Mouse (Mus musculus) erythroblast, embryonic 14.5 days (primary cell): Measurements from ENCODE around the gene Prelp. TPM values are rescaled to one million over a fixed set of nuclear protein-coding genes. Genes with fewer than 3 reads are reported as not detected.

Experiments
- H3K27me3 ChIP-seq: 2 replicates; pipeline ENCODE4 v1.6.1; 2012; ENCODE audit warnings: inconsistent platforms; ENCODE audit not compliant: control insufficient read depth
- H3K36me3 ChIP-seq: 2 replicates; pipeline ENCODE4 v1.6.1; 2012; ENCODE audit warnings: mild to moderate bottlenecking, inconsistent platforms; ENCODE audit not compliant: control insufficient read depth
- H3K4me1 ChIP-seq: 2 replicates; pipeline ENCODE4 v1.6.1; 2012; ENCODE audit warnings: inconsistent platforms; ENCODE audit not compliant: control insufficient read depth
- H3K4me3 ChIP-seq: replicated peaks from 2 replicates; pipeline ENCODE3; 2012; ENCODE audit warnings: moderate library complexity, mild to moderate bottlenecking, inconsistent platforms
- H3K9me3 ChIP-seq: 2 replicates; pipeline ENCODE4 v1.6.1; 2012; ENCODE audit warnings: low read length, inconsistent platforms, mixed read lengths; ENCODE audit not compliant: control insufficient read depth
- GATA1 ChIP-seq: IDR thresholded peaks from 2 replicates; pipeline ENCODE4 v1.6.1; 2012; ENCODE audit warnings: low read length, inconsistent platforms, mixed read lengths
- TAL1 ChIP-seq: IDR thresholded peaks from 3 replicates; pipeline ENCODE4 v1.6.1; 2012; ENCODE audit warnings: low read length, inconsistent platforms, mixed read lengths
- polyA plus RNA-seq: library from polyadenylated mRNA; stranded (reverse); fragments of >175 nt; gene quantifications from 2 replicates; pipeline ENCODE4 v1.2.3, GENCODE M21; 2012

The Prelp gene
- polyA plus RNA-seq, 1 experiment, result not detected

DNA sequence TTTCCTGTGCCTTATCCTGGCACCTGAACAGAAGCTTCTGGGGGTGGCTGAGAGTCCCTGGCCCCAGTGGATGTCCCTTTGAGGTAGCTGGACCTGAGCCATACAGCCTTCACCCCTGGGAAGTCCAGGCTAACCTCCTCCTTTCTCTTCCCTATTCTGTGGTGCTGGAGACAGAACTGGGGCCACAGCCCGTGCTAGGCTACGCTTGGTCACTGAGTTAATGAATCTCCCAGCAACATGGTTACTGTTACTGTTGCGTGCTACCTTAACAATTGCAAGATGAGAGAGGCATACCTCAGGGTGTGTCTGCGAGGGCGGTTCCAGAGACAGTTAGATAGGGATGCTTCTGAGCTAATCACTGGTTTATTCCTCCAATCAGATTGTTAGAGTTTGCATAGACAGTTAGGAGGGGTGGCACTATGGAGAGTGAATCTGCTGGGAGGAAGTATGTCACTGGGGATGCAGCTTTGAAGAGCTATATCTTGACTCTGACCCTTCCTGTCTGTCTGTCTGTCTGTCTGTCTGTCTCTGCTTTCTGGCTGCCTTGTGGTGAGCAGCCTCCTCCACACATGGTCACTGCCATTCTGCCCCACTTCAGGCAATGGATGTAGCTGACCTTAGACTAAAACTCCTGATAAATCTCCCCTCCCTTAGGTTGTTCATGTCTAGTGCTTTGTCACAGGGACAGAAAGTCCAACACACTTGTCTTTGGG is 33.5 kb downstream of the Prelp start:
- TF ChIP-seq TAL1, result no peak
- no peak for TF ChIP-seq GATA1
- Histone ChIP-seq H3K4me1 (peaks cover 95% of the 10 kb centered on the region), H3K4me3 (peak overlapping the region; percentile 3), H3K27me3 (no peaks in the 10 kb centered on the region), H3K36me3 (no peaks in the 10 kb centered on the region), H3K9me3 (no peaks in the 10 kb centered on the region)

DNA sequence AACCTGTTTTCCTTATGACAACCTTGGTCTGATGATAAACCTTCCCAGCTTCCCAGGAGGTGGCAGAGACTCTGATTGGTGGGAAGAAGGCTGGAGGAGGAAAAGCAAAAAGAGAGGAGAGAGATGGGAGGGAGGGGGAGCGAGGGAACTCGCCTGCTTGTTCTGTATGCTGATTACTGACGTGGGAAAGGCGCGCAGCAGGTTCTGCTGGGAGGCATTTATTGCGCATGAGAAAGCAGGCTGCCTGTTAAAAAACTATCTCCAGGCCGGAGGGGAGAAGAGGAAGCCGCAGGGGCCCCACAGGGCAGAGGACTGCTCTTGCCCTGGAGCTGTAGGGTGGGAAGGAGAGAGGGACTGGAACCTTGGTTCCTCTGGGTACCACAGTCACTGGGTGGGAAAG is 34.2 kb downstream of the Prelp start:
- Histone ChIP-seq H3K4me3 (peak overlapping the region; percentile 3), H3K9me3 (no peaks in the 10 kb centered on the region), H3K36me3 (no peaks in the 10 kb centered on the region), H3K27me3 (no peaks in the 10 kb centered on the region), H3K4me1 (peaks cover 89% of the 10 kb centered on the region)
- TF ChIP-seq GATA1 (no peak), TAL1 (no peak)

DNA sequence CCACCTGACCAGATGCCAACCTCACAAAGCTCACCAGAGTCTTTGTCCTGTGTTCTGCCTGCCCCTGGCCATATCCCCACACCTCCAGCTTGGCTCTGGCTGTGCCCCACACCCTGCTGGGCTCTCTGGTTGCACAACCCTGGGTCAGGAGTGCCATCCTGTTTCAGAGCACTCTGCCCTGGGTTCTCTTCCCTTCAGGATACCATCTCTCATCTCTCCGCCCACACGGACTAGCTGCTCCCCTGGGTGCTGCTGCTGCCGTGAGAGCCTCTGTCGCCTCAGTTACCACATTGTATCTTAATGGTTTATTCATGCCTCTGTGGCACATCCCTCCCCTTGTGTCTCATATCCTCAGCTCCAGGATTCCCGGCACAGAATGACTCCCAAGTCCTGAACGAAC is 34.8 kb downstream of the Prelp start:
- peaks cover 86% of the 10 kb centered on the region for H3K4me1 ChIP-seq
- TF ChIP-seq TAL1 (no peak), GATA1 (no peak)
- H3K36me3 ChIP-seq, result no peaks in the 10 kb centered on the region
- no peaks in the 10 kb centered on the region for H3K9me3 ChIP-seq
- H3K4me3 ChIP-seq, result peak overlapping the region; percentile 4
- no peaks in the 10 kb centered on the region for H3K27me3 ChIP-seq

DNA sequence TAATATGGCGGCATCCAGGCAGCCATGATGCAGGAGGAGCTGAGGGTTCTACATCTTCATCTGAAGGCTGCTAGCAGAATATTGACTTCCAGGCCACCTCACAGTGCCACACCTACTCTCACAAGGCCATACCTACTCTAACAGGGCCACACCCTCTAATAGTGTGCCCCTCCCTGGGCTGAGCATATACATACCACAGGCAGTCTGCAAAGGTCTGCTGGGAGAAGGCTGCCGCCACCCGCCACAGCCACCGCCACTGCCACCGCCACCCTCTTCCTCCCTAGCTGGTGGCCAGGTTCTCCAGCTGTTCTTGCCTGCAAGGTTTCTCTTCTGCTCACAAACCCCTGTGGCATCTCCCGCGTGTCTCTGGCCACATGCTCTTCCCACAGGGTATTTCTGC is 35.4 kb downstream of the Prelp start:
- Histone ChIP-seq H3K4me3 (peak overlapping the region; percentile 16), H3K4me1 (peaks cover 81% of the 10 kb centered on the region), H3K36me3 (no peaks in the 10 kb centered on the region), H3K9me3 (no peaks in the 10 kb centered on the region), H3K27me3 (no peaks in the 10 kb centered on the region)
- TF ChIP-seq GATA1 (no peak), TAL1 (no peak)

DNA sequence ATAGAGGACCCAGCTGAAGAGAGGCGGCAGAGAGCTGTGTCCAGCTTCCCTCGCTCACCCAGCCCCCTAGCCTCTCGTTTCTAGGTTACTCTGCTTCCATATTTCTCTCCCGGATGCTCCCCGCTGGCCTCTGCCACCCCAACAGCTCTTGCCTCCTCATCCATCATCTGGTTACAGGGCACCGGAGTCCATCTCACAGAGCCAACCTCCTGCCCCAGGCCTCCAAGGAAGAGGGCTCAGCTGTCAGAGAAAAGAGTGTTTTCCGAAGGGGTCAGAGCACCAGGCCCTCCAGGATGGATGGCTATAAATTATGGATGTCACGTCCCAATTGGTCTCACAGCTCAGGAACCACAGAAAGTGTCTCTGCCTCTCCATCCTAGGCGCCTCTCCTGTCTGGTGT is 36.5 kb downstream of the Prelp start:
- H3K4me3 ChIP-seq, result no peak overlapping the region
- no peak for TF ChIP-seq TAL1
- TF ChIP-seq GATA1, result no peak
- no peaks in the 10 kb centered on the region for H3K9me3 ChIP-seq
- H3K4me1 ChIP-seq, result peaks cover 70% of the 10 kb centered on the region
- no peaks in the 10 kb centered on the region for H3K36me3 ChIP-seq
- H3K27me3 ChIP-seq, result no peaks in the 10 kb centered on the region

DNA sequence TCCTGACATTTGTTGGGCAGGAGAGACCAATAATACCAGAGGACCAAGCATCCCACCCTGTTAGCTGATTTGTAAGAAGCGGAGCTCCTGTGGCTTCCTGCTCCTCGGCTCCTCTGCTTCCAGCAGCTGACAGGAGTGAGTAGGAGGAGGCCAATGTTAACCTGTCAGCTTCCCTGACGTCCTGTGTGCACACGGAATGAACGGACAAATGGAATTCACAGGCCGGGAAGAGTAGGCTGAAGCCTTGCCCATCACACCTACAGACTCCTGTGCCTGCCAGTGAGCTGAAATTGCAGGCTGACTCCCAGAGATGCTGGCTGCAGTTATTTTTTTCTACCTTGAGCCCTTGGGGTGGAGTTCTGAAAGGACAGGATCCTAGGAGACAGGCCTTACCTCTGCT is 37.1 kb downstream of the Prelp start:
- TF ChIP-seq TAL1, result no peak
- TF ChIP-seq GATA1, result no peak
- peaks cover under 1% of the 10 kb centered on the region; the same call in 1 of the 2 replicates for H3K27me3 ChIP-seq

DNA sequence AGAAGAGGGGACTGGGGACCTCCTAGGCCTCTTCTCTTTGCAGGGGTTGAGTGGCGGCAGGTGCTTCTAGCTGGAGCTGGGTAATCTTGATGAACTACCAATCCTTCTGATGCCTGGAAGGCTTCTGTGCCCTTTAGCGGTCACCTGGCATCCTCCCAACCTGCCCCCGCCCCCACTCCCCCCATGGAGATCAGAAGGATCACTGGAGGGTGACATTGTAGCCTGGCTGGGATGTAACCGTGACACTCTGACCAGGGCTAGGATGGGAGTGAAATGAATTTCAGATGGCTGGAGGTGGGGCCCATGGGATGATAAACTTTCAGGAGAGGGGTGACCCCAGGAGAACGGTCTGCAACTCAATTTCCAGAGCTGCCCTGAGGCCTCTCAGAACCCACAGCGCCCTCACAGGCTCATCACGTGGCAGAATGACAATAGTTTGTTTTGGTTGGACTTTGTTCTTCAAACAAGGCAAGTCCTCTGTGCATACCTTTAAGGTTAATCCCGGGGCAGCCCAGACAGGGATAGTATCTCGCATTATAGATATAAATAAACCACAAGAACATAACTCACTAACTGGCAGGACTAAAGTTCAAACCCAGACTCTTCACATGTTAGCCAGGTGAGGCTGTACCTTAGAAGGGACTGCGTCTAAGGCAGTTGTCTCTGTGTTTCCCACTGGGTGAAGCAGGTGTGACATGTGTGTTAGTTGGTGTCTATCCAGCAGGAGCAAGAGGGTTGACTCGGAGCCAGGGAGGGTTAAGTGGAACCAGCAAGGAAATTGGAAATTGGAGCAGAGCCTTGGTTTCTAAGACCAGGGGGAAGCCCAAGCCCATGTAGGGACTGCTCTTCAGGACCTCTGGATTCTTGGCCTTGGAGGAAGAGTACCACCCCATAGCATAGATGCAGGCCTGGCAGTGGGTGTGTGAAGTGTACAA is 38.7 kb downstream of the Prelp start:
- peaks cover 3% of the 10 kb centered on the region; the same call in 1 of the 2 replicates for H3K27me3 ChIP-seq

More for the DNA sequence above, 37.1 kb downstream of the Prelp start:
- no peaks in the 10 kb centered on the region for H3K9me3 ChIP-seq
- H3K4me3 ChIP-seq, result no peak overlapping the region
- H3K4me1 ChIP-seq, result peaks cover 65% of the 10 kb centered on the region
- no peaks in the 10 kb centered on the region for H3K36me3 ChIP-seq

DNA sequence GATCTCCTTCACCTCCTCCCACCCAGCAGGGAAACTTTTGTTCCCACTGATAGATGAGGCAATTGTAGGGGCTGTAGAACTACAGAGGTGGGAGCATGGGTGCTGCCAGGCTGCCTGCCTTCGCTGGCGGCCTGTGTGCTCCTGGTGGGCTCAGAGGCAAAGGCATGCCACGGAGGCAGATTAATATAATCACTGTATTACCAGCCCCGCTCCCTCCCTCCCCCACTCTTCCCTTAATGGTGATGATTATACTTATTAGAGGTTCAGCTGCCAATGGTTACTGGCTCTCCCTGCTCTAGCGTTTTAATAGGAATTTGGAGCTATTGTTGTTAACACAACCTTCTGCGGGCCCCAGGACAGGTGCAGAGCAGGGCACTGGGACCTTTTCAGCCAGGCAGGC is 39.4 kb downstream of the Prelp start:
- Histone ChIP-seq H3K9me3 (no peaks in the 10 kb centered on the region), H3K4me3 (no peak overlapping the region), H3K4me1 (peaks cover 56% of the 10 kb centered on the region), H3K27me3 (peaks cover 3% of the 10 kb centered on the region; the same call in 1 of the 2 replicates), H3K36me3 (no peaks in the 10 kb centered on the region)
- TF ChIP-seq GATA1, result no peak
- no peak for TF ChIP-seq TAL1

More for the DNA sequence above, 38.7 kb downstream of the Prelp start:
- TF ChIP-seq TAL1 (no peak), GATA1 (no peak)
- Histone ChIP-seq H3K4me1 (peaks cover 62% of the 10 kb centered on the region), H3K4me3 (no peak overlapping the region), H3K36me3 (no peaks in the 10 kb centered on the region), H3K9me3 (no peaks in the 10 kb centered on the region)

DNA sequence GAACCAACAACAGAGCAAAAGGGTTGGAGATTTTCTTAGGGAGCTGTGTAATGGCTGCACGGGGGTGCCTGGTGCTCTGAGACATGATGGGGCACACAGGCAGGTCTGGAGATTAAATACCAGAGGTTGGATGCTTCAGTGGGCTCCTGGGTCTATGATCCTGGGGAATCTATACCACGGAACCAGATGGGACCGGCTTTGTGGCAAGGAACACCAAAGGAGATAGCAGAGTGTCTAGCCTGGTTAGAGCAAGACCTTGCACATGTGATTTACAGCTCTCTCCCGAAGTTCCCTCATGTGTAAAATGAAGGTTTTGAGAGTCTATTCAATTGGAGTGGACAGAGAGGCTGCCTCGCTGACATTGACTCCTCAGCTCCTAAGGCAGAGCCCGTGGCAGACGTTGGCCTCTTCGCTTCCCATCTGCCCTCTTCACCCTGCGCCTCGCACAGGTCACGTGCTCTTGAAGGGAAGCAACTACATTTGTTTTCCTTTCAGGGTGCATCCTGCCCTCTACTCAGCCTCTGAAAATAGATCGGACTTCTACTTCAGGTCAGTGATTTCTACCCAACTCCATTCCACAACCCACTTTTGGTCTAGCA is 42.3 kb downstream of the Prelp start:
- Histone ChIP-seq H3K4me3 (no peak overlapping the region), H3K36me3 (no peaks in the 10 kb centered on the region), H3K27me3 (peaks cover 3% of the 10 kb centered on the region), H3K4me1 (peaks cover 29% of the 10 kb centered on the region), H3K9me3 (no peaks in the 10 kb centered on the region)
- TF ChIP-seq GATA1 (no peak), TAL1 (no peak)
